Mouse (Mus musculus): ENCODE data around the gene Tenm4.

GRCm38 (mm10) chr7:96667688-96668087 lies 496.6 kb downstream of the Tenm4 start:
- TF ChIP-seq CTCF (IDR thresholded peaks at IDR 0.05; ENCODE audit: low read depth) (no peak), EP300 (IDR thresholded peaks at IDR 0.05; ENCODE audit: low read depth) (no peak)

Data from heart, postnatal 0 days (tissue).